17 mouse cellular contexts compared by ENCODE assay signal in the genomic region with DNA sequence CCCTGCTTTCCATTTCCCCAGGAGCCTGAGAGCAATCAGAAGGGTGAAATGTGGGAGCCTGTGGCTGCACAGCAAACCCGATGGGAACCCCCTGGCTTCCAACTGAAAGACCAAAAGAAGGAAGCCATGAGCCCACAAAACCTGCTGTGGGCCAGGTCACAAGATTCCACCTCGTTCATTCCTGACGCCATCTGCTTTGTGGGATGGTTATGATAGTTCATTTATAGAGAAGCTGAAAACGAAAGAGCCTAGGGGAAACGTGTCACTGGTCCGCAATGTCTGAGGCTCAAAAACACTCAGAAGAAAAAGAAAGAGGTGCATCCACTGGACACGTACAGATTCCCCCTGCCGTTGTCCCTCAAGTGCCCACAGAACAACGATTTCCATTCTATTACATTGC.
"Had no signal": no experiment of that assay in that cellular context is flagged by ENCODE, and none has a peak within 500 bp of the region (broad histone marks: within the 10 kb centered on the region; RNA-seq: fewer than 3 reads in every experiment).

No protein-coding gene starts in this region.

- H3K4me3 ChIP-seq: lung, embryonic 15.5 days; megakaryocyte, embryonic 14.5 days; midbrain, embryonic 13.5 days; midbrain, embryonic 15.5 days; neural tube, embryonic 12.5 days; stomach, embryonic 15.5 days had no signal

- H3K4me2 ChIP-seq: lung, embryonic 15.5 days; midbrain, embryonic 11.5 days; midbrain, embryonic 13.5 days; midbrain, embryonic 15.5 days; neural tube, embryonic 12.5 days; stomach, embryonic 15.5 days had no signal

- DNase-seq: liver, postnatal 0 days; lung, adult 2 months; lung, postnatal 14 days; lung, postnatal 36 days; right cerebral cortex, postnatal 14 days; thymus, adult 2 months; thymus, postnatal 25 days had no signal

- H3K36me3 ChIP-seq: lung, embryonic 15.5 days; midbrain, embryonic 13.5 days; midbrain, embryonic 15.5 days; neural tube, embryonic 12.5 days; stomach, embryonic 15.5 days had no signal

- H3K4me1 ChIP-seq: stomach, embryonic 15.5 days had no signal

- H3K27ac ChIP-seq: lung, embryonic 15.5 days; macrophage; midbrain, embryonic 13.5 days; midbrain, embryonic 15.5 days; neural tube, embryonic 12.5 days; stomach, embryonic 15.5 days; stomach, postnatal 0 days had no signal

- H3K27me3 ChIP-seq: lung, embryonic 15.5 days; stomach, embryonic 15.5 days had no signal

- H3K9me3 ChIP-seq: lung, embryonic 15.5 days; megakaryocyte, embryonic 14.5 days; midbrain, embryonic 13.5 days; midbrain, embryonic 15.5 days; neural tube, embryonic 12.5 days; stomach, embryonic 15.5 days had no signal

- H3K9ac ChIP-seq: liver, postnatal 0 days; lung, embryonic 15.5 days; midbrain, embryonic 13.5 days; midbrain, embryonic 15.5 days; neural tube, embryonic 12.5 days; stomach, embryonic 15.5 days had no signal

- ATAC-seq: liver, postnatal 0 days; lung, postnatal 0 days; midbrain, embryonic 13.5 days; midbrain, embryonic 15.5 days had no signal
